Mouse (Mus musculus) C2C12 (cell line): ENCODE data around the gene Ubap2l.

Experiments
- CTCF ChIP-seq: IDR thresholded peaks from one replicate; pipeline ENCODE4 v1.5.1; 2011; ENCODE audit not compliant: control insufficient read depth, insufficient read depth, insufficient read length
- MAX ChIP-seq: IDR thresholded peaks from one replicate; pipeline ENCODE4 v1.6.1; 2011; ENCODE audit warnings: mild to moderate bottlenecking, control low read depth
- MYOG ChIP-seq: IDR thresholded peaks from one replicate; pipeline ENCODE4 v1.6.1; 2011; ENCODE audit not compliant: control insufficient read depth, insufficient read length; ENCODE audit errors: extremely low read depth

DNA sequence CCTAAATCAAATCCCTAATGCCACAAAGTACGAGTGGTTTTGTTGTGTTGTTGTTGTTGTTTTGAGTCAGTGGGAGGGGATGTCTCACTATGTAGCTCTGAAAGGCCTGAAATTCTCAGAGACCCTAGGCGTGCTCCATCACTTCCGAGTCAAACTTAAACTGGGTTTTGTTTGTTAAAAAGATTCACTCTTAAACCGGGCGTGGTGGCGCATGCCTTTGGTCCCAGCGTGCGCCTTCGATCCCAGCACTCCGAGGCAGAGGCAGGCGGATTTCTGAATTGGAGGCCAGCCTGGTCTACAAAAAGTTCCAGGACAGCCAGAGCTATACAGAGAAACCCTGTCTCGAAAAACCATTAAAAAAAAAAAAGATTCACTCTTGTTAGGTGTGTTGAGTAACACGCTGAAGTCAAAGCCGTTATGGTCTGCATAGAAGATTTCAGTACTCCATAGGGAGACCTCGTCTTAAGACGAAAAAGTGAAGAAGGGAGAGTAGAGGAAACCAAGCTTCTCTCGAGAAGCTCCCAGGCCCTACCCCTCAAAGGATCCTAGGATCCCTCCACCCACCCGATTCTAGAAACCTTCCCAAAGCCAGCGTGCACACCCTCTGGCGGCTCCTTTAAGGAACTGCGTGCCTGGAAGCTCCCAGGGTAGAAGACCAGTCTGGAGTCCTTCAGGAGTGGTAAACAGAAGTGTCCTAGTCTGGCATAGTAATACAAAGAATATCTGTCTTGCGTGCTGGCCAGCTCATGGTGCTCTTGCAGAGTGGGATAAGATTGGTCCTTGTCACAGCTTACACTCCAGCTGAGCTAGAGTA, 88.3 kb downstream of the Ubap2l start:
- TF ChIP-seq CTCF (peak; percentile 34), MAX (no peak), MYOG (no peak)
